Mouse (Mus musculus) T-cell, adult 2 months (primary cell): ENCODE measurements around the gene Rbm41.

Experiments used
- DNase-seq: peaks from one replicate; pipeline ENCODE4 v3.0.0; 2022; ENCODE audit warnings: low spot score

Rbm41 gene

DNA sequence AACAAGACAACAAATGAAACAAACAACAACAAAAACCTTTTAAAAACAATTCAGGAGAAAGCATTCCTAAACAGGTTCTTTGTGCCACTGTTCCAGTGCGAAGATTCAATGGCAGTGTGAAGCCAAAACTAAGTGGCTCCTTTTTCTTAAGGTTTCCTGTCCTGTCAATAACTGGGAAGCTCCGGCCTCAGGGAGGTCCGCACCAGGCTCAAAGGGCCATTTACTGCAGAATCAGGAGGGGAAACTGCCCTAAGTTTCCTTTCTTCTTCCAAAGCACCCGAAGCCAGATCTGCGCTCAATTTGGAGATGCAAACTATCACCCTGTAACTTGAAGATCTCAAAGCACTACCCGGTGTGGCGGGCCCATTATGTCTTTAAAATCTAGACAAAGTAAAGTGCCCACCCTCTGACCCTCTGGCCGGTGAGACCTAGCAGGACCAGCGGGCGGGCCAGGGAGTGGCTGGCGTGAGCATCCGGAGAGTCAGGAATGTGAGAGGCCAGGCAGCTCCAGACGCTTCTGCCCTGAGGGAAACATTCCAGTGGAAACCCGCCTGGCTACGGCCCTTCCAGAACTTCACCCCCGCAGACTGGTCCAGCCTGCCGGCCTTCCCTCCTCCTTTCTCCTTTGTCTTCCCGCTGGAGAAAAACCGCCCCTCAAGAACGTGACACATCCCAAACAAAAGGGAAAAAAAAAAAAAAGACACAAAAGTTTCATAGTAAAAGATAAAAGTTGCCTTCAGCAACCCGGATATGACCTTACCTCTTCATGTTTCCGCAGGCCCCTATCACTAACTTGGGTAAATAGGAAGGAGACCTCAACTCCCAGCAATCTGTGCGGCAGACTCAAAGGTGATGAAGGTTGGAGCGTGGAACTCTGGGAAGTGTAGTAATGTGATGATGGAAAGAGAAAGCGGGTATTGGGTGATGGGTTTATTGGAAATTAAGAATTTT, at the start of gene Rbm41:
Gene Rbm41 (minus strand): TSS at position 856 of the 951 bp plus-strand sequence.
- peak; percentile 68 for DNase-seq

DNA sequence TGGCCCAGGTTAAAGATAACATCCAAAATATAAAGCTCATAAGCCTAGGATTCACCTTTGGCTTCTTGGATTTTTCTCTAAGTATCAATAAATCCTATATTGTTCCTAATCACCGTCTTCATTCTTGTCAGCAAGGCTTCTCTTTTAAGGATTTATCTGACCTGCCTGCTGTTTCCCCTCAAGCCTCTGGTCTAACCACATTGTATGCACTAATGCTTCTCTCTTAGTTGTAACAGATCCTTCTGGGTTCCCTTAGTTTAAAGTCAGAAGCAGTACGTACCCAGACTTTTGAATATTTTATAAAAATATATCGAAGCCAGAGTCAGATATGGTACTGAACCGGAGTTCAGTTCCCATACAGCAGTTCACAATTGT, 283 bp upstream of the Rbm41 start:
- DNase-seq = no peak

DNA sequence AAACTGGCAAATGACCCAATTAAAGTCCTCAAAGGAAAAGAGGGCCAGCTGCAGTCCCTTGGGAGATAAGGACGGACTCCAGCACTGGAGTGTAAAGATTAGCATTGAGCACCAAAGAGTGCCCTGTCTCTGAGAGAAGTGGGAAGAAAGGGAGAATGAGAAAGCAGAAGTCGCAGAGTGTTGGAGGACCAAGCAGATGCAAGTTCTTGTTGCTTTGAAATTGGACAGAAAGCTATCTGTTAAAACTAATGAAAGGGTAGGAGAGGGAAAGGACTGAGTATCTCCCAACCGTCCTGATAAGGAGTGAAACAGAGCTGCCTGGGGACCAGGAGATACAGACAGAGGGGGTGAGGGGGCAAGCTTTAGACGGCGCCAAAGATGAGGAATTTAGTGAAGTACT, 16.3 kb downstream of the Rbm41 start:
- no peak for DNase-seq

DNA sequence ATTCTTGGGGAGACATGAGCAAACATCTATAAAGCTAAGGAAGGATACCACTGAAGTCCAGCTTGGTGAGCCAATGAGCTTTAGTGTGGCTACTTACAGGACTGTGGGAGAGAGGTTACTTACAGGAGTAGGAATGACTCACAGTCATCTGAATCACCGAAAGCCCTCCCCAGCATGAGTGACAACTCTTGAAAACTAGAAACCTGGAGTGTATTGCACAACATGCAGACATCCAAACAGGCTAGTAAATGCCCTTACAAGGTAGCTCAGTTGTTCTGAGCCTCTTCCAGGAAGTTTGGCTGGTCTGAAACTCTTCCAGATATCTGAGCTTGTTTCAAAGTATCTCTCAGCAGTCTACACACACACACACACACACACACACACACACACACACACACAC, 64.9 kb downstream of the Rbm41 start:
- no peak for DNase-seq

DNA sequence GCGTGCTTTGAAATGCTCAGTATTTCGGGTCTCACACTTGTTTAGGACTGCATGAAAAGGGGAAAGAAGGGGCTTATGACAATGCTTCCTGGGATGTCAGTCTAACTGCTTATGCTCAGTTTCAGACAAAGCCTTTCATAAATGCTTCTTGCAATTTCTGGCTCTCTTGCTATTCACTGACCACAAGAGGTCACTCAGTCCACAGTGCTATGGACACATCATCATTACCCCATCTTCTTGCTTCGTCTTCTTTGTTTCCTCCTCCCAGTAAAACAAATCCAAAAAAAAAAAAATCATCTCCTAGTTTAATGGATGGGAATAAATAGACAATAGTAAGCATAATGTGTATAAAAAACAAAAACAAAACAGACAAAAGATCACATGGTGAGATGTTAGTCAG, 65.9 kb downstream of the Rbm41 start:
- DNase-seq = no peak

DNA sequence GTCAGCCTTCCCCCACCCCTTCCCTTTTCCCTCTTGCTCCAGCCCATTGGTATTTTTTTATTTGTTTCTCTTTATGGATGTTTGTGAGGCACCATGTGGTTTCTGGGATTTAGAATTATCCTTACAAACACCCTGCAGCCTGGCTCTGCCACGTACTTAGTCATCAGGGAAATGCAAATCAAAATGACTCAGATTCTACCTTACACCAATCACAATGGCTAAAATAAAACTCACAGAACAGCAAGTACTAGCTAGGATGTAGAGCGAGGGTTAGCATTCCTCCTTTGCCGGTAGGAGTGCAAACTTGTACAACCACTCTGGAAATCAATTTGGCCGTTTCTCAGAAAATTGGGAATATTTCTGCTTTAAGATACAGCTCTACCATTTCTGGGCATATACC, 77.8 kb downstream of the Rbm41 start:
- no peak for DNase-seq

DNA sequence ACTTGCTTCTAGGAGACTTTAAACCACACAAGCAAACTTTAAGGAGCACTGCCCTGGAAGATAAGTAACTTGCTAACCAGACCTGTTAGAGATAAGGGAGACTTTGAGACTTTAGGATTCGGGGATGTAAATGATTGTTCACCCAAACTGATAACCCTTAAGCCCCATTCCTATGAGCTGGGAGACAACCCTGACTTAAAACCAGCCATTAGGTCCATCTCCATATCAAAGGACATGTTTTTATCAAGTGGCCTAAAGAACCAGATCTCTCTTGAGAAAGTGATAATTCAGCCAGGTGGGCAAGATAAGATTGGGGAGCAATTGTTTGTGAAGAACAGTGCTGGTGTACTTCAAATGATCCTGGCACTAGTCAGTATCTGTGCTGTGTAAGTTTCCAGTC, 107.0 kb downstream of the Rbm41 start:
- DNase-seq = no peak

DNA sequence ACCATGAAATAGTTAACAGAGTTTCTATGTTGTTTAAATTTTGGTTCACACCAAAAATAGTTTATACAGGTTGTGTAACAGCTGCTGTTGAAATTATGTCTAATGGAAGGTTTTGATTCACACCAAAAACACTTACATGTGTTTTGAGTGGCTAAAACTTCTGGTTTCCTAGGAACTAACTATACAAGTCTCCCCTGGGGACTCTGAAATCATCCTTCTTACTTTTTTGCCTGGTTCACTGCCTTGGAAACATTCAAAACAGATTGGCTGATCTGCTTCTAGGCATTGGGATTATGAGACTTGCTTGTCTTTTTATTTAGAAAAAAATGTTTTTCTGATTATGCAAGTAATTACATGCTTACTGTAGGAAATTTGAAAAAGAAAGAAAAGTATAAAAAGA, 115.2 kb downstream of the Rbm41 start:
- DNase-seq = no peak

DNA sequence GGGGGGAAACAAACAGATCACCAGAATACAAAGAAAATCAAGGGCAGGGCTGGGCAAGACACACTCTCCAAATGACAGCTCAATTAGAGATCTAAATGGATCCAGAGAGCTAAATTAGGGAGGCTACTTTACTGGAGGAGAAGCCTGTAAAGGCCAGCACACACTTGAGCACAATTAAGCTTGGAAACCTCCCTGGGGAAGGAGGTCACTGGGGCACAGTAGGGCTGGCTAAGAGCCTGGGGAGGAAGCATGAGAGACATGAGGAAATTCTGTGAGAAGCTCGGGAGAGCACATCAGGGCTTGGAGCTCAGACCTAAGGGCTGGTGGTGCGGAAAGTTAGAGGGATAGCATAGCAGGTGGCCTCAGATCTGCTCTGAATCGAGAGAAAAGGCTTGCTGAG, 120.5 kb downstream of the Rbm41 start:
- DNase-seq = no peak

DNA sequence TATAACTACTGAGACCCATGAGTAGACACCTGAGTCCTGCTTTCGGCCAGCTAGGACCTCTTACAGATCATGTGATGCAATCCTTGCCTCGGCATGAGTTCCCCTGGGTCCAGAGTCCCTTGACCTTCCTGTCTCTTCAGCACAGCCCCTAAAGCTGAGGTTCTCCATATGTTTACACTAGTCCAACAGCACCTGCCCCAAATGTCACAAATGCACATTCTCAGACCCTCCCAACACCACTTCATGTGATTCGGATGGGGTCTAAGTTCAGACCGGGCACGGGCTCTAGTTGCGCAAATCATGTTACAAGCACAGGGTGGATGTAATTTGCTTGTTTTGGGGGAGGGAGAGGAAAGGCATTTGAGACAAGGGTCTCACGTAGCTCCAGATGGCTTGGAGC, 121.3 kb downstream of the Rbm41 start:
- no peak for DNase-seq

DNA sequence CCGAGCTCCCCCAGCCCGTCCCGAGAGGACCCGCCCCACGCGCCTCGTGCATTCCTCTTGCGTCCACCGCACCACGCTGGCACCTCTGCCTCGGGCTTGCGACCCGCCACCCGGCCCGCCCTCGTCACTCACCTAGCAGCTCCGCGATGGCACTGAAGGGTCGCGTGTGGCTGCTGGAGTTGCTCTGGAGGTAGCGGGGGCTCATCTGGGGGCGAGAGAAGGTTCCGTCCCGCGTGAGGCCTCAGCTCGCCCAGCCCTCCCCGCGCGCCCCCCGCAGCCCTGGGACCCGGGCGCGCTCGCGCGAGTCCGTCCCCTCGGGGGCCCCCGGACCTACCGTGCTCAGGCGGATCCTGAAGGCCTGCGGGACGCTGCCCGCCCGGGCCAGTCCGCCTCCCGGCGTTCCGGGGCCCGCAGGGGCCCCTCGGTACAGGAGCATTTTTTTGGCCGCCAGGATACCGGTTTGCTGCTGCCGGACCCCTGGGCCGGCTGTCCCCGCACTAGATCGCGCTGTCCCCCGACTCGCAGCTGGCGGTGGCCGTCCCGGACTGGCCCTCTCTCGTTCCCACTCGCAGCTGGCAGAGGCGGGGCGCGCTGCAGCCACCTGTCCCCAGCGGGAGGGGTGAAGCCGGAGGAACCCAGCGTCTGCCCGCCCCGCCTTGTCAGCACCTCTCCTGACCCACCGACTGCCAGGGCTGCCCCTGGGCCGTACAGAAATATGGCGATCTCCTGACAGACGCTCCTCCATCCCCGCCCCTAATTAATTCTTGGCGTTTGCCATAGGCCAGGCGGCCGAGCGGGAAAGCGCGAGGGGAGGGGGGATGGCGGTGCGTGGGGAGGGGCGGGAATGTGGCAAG, 127.2 kb downstream of the Rbm41 start, which contains the start of gene Morc4:
Gene Morc4 (minus strand): TSS at position 740 of the 854 bp plus-strand sequence.
- no peak for DNase-seq

DNA sequence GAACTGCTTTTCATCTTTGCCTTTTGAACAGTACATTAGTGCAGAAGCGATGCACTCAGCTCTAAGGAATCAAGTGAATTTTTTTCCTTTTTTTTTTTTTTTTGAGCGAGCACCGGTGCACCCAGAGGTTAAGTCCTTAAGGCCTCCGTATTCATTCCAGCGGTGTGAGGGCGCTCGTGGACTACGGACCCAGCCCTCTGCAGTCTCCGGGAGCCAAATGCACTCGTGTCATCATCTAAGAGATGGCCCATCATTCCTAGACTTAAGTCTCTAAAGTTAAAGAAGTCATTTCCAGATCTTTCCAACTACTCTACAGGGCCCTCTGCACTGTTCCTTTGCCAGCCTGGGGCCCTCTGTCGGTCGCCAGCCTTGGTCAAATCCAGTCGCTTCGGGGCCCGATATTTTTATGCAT, 128.1 kb downstream of the Rbm41 start:
- DNase-seq = no peak

DNA sequence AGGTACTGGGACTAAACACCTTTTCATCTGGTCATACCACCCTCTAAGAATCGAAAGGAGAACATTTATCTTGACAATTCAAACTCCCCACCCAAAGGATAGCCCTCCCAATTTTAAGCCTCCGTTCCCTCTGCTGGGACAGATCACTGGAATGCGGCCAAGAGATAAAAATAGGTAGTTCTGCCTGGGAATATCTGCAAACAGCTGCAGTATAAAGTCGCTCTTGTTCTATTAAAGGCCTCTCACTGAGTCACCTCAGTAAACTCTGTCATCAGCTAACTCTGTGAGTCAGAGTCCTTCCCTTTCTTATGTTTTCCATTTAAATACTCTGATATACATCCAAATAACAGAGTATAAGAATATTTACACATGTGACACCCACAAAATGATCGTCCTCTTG, 139.0 kb downstream of the Rbm41 start:
- DNase-seq = no peak

DNA sequence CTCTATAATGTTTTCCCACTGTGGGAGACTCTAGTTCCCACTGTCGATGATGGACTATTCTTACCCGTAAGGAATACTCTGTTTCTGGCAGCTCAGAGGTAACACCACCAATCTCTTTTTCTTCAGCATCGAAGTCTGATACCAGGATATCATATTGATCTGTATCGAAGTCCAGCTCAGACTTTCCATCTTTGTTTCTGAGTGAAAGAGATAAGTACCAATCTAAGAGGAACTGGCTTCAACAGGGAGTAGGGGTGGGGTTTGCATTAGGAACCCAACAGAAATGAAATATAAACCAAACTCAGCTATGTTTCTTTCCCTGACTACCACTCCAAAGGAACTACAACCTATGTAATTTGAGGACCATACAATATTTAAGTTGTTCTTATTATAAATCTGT, 143.6 kb downstream of the Rbm41 start:
- no peak for DNase-seq

DNA sequence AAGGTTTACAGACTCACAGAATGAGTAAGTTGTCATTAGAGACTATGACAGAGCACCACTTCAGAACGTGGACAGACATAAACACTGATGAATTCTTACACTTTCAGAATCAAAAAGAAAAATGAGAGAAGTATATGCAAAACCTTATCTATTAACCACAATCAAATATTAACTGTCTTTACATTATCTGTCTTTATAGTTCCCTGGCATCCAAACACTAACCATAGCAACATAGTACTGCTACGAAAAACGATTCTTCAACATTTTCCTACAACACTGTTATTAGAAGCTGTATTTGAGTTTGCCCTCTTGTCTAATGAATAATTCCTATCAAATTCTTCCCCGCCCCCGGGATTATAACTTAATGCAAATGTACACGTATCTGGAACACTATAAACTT, 157.3 kb downstream of the Rbm41 start:
- no peak for DNase-seq
